Mouse (Mus musculus) spleen, adult 2 months (tissue): ENCODE data around the gene Rtel1.

Source experiments
- CTCF ChIP-seq: fragments of 200-500 bp; IDR thresholded peaks from 2 replicates; pipeline ENCODE4 v1.5.1; 2011; ENCODE audit warnings: mild to moderate bottlenecking, inconsistent platforms; ENCODE audit not compliant: insufficient read depth, insufficient read length, insufficient replicate concordance; ENCODE audit errors: extremely low read depth
- POLR2A ChIP-seq: fragments of 200-500 bp; IDR thresholded peaks from 2 replicates; pipeline ENCODE4 v1.6.1; 2011; ENCODE audit warnings: low read depth, low read length, inconsistent platforms

DNA sequence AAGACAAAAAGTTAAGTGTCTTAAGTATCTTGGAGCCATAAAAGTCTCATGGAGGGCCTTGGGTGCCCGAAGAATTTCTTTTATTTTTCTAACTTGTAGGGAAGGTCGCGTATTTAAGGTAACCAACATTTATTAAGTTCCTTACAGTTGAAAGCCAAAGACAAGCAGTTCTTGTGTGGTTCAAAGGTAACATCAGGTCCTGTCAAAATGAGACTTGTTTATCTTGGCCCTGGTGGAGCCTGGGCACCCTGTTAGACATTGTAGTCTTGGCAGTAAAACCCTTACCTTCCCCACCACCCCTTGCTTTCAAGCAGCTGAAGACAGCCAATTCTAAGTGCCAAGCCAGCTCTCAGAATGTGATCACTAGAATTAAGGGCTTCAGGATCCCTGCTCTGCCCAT is 30.8 kb upstream of the Rtel1 start:
- no peak for TF ChIP-seq CTCF
- no peak for TF ChIP-seq POLR2A
